Mouse (Mus musculus) lung, adult 18-20 months (tissue): ENCODE data around the gene Maml3.

Experiments used
- DNase-seq, 2 experiments: peaks; one replicate each; pipeline ENCODE4 v3.0.0; 2022; ENCODE audit warnings: mixed read lengths in 2 of 2

Maml3 gene

DNA sequence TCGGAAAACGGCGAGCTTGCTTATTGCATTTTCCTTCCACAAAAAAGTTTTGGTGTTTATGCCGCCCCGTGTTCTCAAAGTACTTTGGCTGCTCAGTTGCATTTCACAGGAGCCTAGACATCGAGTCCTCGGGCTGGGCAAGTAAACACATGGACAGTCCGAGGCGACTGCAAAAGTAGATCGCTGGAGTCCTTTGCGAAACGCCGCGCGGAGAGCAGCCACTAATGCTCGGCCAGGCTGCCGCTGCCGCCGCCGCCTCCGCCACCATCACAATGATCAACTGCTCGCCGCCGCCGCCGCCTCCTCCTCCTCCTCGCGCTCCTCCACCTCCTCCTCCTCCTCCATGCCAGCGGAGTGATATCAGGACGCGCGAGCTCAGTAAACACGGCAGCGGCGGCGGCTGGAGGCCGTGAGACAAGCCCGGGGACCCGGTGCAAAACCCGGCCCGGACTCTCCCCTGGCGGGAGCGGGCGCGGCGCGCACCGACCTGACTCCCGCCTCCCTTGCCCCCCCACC is at the start of gene Maml3:
TSS of gene Maml3 (minus strand) at position 441 of the 516 bp plus-strand sequence.
- DNase-seq = peak; percentile 94 to 95

DNA sequence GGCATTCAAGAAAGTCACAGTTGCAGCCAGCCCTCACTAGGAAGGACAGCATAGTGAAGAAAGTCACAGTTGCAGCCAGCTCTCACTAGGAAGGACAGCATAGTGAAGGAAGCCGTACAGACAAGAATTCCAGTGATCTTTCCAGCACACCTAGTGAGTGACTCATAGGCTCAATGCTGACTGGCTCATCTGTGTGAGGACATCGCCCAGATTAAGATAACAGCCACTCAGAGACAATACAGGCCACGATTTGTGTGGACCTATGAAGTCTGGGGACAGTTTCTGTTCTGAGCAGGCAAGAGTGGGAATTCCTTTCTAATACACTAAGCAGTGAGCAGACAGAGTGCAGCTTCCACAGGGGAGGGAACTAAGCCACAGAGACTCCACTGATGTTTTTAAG is 46.3 kb upstream of the Maml3 start:
- DNase-seq = no peak

DNA sequence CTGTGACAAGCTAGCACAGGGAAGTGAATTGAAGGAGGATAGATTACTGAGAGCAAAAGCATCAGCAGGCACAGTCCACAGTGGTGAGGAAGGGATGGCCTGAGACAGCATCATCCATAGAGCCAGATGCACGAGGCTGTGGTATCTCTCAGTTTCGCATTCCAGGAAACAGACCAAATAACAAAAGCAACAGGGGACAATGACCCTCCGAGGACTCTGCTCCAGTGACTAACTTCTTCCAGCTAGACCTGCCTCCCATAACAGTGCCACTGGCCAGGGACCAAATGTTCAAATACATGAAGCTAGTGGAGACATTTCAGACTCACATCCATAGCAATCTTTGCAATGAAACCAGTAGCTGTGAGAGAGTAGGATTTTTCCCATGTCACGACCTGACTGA is 43.4 kb upstream of the Maml3 start:
- no peak for DNase-seq

DNA sequence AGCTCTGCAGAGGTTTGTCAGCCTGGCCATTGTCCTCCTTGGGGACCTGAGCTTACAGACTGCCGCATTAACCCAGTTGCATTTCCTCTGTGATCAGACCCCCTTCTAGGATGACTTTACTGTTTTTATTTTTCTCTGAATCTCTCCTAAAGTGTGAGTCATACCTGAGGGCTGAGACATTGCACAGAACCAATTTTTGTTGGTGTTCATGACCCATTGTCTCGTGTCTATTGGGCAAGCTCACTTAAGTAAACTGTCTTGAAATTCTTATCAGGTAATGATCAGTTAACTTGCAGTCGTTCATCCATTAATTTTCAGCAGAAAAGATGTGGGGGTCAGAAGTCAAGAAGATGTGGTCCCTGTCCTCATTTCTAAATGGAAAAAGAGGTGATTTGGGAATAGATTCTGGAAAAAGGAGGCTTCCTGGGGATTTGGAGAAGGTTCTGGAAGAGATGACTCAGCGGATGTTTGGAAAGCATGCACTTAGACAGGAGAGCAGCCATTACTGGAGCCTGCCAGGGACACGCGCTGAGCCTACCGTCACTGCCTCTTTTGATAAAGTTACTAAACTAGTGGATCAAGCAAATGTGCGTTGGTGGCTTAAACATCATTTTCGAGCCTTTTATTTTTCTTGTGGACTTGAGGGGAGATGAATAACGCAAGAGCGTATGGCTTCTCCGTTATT is 40.0 kb upstream of the Maml3 start:
- DNase-seq = no peak

DNA sequence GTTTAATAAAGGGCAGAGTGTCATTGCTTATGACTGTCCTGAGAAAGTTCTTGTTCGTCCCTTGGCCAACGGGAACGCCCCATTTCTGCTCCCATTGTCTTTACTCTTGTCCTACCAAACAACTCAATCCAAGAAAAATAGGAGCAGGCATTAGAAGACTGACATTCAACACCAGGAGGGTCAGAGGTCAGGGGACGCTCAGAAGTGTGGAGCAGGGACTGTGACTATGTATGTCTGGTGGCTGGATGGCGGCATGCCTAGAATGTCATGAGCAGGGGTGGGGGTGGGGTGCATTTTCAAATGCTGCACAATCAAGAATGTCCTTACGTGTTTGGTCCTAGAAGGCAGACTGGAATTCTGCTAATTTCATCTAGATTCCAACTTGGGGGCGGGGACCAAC is 38.1 kb upstream of the Maml3 start:
- DNase-seq = no peak

DNA sequence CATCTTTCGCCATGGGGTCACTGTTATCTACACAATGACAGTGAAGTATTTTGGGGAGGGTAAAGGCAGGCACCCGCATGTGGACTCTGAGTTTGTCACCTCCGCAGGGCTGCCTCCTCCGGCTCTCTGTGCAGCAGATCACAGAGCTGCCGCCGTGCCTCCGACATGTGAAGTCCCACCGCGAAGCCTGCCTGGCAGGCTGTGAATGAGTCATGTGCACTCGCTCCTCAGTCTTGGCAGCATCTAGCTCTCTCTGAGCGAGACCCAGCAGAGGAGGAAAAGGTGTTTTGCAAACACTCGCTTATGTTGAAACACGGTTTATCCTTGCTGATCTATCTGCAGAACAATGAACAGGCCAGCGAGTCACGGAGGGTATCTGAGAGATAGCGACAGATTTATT is 35.3 kb upstream of the Maml3 start:
- peak; percentile 40 to 58 for DNase-seq

DNA sequence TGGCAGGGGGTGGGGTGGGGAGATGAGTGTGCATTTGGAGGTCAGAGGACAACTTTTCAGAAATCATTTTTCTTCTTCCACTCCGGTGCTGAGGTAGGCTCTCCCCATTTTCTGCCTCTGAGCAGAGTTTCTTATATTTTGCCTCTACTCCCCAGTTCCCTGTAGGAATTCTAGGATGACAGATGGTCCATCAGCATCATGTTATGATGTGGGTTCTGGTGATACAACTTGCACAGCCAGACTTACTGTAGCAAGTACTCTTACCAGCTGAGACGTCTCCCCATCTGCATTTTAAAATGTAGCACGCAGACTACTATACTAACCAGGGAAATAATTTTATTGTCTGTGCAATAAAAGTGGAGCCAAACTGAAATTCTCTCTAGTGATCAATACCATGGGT is 20.5 kb upstream of the Maml3 start:
- DNase-seq = no peak

DNA sequence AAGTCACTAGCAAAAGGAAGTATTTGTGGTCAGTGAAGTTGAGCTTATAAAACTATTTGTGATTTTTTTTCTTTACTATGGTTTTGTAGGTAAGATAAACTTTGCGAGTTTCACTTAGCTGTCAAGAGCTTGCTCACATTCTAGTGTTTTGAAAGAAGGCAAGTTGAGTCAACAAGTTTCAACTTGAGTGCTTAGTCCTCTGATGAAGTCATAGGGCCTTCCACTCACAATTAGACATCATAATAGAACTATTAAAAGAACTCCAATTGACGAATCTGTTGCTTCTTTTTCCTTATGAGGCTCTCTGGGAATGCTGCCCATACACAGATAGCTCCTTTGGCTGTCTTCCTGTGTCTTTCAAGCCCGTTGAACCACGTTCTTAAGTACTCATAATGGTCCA is 16.0 kb upstream of the Maml3 start:
- no peak for DNase-seq

DNA sequence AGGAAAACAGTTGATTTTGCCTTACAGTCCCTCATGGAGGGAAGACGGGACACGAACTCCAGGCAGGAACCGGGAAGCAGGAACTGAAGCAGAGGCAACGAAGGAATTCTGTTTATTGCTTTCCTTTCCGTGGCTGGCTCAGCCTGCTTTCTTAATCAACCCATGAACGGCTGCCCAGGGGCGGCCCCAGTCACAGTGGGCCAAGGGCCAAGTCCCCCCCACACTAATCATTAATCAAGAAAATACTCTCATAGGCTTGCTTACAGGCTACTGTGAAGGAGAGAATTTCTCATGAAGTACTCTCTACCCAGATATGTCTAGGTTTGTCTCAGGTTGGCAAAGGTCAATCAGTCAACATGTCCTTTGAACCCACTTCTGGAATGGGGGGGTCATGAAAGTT is 14.3 kb upstream of the Maml3 start:
- no peak for DNase-seq

DNA sequence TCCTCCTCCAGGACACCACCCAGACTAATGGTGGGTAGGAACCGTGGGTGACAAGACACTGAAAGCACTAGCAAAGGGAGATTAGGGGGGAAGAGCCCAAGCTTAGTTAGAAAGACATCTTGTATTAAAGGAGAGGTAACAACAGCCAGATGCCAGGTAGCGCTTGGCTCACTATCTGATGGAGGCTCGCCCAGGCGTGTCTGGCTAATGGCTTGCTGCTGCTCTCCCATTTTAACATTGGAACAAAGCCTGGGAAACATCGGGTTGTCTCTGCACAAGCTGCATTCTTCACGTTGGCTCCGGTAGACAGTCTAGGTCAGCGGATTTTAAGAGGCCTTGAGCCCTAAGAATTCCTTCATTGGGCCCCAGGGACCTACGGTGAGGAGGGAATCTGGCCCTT is 10.5 kb upstream of the Maml3 start:
- DNase-seq = no peak

DNA sequence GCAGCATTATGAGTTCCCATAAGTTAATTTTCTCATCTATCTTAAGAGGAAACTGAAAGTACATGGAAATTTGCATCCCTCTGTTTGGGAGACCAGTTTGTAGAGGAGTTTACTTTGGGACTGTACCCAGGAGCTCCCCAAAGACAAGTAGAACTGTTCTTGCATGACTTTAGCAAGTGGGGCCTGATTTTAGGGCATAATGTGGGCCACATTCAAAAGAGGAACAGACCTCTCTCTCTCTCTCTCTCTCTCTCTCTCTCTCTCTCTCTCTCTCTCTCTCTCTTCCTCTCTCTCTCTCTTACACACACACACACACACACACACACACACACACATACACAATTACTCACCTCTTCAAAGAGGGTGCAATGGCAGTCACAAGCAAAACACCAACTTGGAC is 3.2 kb upstream of the Maml3 start:
- no peak for DNase-seq

DNA sequence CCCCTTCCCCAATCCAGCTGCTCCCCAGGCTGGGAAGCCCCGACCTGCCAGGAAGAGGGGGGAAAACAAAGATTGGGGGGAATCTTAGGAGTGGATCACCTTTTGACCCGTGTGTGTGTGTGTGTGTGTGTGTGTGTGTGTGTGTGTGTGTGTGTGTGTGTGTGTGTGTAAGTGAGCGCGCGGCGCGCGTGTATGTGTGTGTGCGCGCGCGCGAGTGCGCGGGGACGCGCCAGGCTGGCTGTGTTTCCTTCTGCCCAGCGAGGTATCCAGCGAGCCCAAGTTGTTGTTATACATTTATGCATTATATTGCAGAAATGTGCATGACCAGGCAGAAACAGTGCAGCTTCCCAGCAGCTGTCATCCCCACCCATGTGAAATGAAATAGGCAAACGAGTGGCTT is 280 bp upstream of the Maml3 start:
- no peak for DNase-seq

DNA sequence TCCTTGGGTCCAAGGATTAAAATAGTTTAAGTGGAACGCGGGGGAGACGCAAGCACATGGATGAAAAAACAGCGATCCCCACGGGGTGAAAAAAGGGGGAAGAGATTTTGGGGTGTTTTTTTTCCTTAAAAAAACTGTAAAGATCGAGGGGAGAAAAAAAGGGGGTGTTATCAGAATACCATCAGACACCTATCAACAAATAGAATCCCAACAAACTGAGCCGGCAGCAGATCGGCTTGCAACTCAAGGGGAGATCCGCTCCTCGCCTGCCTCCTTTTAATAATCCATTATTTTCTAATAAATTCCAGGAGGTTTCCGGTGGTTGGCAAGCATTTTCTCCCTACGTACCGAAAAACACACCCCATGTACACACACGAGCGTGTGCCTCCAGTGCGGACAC is 668 bp downstream of the Maml3 start:
- no peak for DNase-seq

DNA sequence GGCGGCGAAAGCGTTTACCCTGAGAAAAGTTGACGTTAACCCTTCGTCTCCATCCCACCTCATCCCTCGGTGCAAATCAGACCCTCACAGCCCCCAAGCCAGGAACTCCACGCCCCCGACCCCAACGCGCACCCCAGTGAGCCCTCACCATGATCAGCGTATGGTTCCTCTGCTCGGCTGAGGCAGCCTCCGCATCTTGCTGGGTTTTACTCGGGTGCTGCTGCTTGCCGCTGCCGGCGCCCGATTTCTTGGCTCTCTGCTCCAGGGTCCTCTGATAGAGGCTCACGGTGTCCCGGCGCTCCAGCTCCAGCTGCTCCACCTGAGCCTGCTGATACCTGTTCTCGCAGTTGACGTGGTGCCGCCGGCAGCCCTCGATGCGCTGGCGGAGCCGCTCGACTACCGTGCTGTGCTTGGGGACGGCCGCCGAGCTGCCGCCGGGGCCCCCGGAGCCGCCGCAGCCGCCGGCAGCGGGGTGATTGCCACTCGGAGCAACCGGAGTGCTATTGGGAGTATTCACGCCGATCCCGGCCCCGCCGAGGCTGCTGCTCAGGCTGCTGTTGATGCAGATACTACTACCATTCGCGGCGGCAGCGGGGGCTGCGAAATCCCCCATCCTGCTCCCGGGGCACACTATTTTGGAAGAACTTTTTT is 1.2 kb downstream of the Maml3 start:
- peak; percentile 51 to 64 for DNase-seq

DNA sequence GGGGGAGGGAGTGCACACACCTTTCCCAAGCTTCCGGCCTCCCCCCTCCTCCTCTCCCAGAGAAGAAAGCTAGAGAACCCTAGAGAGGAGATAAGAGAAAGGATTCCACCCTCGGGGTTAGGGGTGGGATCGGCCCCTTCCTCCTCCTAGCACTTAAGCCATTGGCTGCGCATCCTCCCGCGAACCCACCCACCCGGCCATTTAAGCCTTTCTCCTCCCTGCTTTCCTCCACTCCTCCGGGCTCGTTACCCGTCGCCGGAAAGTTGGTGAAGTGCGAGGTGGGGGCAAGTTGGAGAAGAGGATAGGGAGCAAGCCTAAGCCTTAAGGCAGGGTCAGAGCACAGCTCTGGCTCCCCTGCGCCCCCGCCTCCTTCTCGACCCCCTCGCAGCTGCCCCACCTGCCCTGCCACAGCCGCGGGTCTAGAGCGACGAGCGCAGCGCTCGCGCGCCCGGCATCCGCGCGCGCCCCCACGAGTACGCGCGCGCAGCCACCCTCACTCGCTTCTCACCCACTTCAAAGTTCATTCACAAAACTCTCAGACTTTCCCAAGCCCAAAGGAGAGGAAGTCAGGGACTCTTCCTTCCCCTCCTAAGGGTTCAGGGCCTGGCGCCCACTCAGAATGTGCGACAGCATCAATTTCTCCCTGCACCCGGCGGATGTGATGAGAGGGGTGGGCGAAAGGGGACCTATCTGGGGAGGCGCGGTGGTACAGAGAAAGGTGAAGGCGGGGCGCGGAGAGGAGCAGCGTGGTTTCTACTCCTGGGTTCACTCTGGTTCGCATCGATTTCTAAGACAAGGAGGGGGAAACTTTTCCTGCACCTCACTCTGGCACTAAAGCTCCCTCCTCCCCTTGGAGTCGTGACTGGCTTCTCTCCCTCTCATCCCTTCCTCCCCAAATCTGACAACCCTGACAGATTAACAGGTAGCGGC is 2.0 kb downstream of the Maml3 start:
- peak; percentile 84 to 87 for DNase-seq

DNA sequence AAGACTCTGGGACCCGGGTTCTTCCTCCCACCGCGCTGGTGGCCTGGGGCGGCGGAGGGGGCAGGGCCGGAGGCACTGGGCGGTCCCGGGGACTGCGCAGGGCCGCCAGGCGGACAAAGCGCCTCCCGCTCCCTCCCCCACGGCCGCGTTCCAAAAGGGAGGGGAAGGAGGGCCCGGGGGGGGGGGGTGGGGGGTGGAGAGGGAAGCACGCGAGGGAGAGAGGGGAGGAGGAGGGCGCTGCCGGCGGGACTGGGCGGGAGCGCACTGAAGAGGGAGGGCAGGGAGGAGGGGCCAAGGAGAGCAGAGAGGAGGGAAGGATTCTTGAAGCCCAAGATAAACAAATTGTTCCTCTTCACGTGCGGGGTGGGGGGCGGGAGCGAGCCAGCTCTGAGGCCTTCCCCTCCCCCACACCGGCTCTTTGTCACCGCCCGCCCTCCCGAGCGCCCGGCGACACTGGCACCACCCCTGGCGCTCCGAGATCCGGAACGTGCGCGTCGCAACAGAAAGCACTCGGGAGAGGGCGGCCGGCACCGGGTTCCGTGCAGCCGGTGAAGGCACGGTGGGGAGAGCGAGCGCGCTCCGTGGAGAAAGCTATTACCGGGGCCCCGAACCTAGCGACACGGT is 2.8 kb downstream of the Maml3 start:
- peak; percentile 95 to 97 for DNase-seq

DNA sequence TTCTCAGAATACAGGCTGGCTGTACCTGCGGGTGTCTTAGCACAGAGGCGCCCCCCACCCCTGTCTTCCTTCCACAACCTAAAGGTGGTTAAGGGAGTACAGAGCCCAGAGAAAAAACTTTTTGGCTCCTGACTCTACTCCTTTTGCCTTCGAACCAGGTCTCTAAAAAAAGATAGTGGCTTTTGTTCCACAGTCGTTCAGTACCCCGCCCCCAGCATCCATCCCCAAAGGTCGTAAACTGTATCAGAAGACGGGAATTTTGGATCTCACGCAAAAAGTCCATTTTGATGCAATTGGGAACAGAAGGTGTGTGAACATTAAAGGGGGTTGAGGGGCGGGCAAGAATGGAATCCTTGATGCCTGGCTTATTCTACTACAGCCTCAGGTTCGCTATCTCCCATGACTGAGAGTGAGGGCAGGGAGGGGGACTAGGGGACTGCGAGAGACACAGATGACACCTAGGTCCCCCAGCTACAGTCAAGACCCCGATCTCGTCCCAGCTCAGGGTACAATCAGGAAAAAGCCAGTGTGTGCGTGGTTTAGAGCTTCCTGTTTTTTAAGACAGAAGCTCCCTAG is 3.4 kb downstream of the Maml3 start:
- DNase-seq = no peak

DNA sequence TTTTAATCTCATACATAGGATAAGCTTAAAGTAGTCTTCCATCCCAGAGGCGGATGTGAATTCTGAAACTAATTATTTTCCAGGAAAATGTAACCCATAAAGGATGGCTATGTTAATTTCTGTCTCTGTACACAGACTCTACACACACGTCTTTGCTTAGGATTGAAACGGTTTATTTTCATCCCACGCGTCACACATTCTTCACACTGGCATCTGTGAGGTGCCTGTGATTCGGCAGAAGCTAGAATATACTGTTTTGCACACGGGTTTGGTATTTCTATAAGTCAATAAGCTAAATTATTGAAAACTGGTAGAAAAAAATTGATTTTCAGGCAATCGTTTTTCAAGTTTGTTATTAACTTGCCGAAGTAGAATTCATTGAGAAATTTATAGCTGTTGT is 4.0 kb downstream of the Maml3 start:
- no peak for DNase-seq

DNA sequence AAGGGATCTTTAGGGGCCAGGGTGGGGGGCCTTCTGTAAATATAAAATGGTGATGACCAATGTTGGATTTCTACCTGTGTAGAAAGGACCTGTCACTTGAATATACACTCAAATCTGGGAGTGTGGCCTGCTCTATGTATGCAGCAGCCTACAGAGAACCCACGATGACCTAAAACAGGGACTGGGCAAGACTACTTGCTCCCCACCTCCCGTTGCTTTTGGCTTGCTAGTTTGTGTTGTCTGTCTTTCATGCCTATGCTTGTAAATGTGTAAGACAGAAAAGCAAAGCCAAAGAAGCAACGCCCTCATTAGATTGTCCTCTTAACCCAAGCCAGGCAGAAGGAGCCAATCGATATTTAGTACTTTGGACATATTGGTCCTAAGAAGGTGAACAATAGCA is 4.6 kb downstream of the Maml3 start:
- DNase-seq = no peak

DNA sequence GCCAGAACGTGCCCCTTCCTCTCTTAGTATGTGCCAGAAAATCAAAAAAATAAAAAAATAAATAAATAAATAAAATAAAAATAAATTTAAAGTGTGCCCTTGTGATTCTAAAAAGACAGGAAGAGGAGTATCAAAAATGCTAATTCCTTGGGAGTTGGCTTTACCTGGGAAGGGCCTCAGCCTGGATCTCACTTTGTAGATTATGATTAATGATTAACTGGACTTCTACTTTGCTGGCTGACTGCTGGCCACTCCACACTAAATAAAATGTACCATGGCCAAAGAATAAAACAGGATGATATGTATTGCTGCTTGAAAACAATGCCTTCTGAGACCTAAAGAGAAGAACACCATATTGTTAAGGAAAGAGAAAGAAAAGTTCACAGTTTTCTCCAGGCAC is 5.6 kb downstream of the Maml3 start:
- no peak for DNase-seq

DNA sequence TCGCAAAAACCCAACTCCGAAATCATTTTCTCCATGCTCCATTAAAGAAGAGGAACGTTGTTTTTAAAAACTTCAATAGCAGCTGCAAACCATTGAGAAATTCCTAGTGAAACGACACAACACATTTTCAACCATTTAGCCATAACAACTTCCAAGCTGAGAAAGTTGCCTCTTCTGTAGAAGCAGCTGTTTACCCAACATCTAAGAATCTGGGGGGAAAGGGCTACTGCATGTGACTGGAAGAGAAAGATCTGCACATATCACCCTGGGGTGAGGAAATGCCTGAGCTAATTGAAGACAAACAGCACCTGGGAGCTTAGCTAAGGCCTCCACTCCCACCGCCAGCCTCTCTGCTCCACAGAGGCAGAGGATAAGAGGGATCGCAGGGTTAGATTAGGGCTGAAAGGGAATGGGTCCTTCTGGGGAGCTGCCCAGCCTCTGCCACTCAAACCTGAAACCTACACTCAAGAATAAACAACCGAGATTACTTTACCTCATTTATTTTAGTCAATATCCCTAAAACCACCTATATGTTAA is 13.5 kb downstream of the Maml3 start:
- no peak for DNase-seq

DNA sequence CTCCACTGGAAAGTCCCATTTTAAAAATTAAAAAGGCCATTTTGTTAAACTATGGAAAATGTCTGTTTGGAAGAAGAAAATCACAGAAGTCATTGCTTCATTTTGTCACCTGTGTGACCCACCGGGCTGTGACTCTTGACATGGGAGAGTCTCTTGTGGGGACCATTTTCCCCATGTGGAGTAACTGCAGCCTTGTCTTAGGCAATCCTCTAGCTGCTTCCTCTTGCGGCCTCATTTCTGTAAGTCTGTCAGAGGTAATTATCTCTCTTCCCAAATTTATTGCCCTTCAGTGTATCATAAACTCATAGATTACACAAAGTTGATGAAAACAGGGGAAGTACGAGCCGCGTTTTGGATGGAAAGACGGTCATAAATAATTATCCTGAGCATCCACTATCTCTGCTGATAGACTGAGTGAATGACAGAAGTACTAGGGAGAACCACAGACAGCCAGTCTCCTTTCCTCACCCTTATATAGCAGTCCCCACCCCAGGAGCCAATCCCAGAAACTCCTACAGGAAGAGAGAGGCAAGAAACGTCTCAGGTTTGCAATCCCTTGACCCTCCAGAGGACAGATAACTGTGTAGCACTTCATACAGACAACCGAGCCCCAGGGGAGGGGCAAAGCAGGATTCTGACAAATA is 14.5 kb downstream of the Maml3 start:
- DNase-seq = no peak
